Mouse (Mus musculus): ENCODE measurements around the gene Copb1. TPM values are rescaled to one million over a fixed set of nuclear protein-coding genes. Genes with fewer than 3 reads are reported as not detected.

The Copb1 gene
- polyA plus RNA-seq, 2 experiments, result 28.1 to 48.9 TPM

GRCm38 (mm10) chr7:114192581-114192980 lies 61.9 kb downstream of the Copb1 start:
- no peak for ATAC-seq (ENCODE audit: insufficient read depth)
- TF ChIP-seq EP300 (IDR thresholded peaks at IDR 0.05; ENCODE audit: low read depth) (no peak), CTCF (IDR thresholded peaks at IDR 0.05; ENCODE audit: low read depth) (no peak)
- 42% methylated on average over 3 of the region's 3 CpGs for WGBS (ENCODE audit: insufficient replicate concordance)
- Histone ChIP-seq H3K4me1 (replicated peaks; ENCODE audit: control insufficient read depth in 2 of 2, insufficient read depth in 2 of 2, low read length in 1 of 2) (0 out of 4 replicates have a peak, but pooled peaks cover 0 to 2% of the 10 kb centered on the region in 2 experiments), H3K36me3 (replicated peaks; ENCODE audit: control insufficient read depth, insufficient read depth, low read depth) (no peaks in the 10 kb centered on the region), H3K9ac (replicated peaks) (no peak overlapping the region), H3K4me2 (ENCODE audit: low read depth) (no peak overlapping the region), H3K4me3 (ENCODE audit: insufficient read depth in 1 of 2, low read depth in 2 of 2, low read length in 2 of 2) (no peak overlapping the region), H3K9me3 (ENCODE audit: control insufficient read depth, low read length) (no peaks in the 10 kb centered on the region), H3K27ac (no peak overlapping the region), H3K27me3 (ENCODE audit: control insufficient read depth, insufficient read depth, low read length) (no peaks in the 10 kb centered on the region)
- no peak for DNase-seq (ENCODE audit: low read depth in 3 of 3, low spot score in 3 of 3)

- Histone ChIP-seq H3K36me3 (replicated peaks; ENCODE audit: control insufficient read depth, insufficient read depth, low read depth) (no peaks in the 10 kb centered on the region), H3K27ac (no peak overlapping the region), H3K4me1 (replicated peaks; ENCODE audit: control insufficient read depth in 2 of 2, insufficient read depth in 2 of 2, low read length in 1 of 2) (peaks cover 0 to 3% of the 10 kb centered on the region in 2 experiments; a peak in 1 of 4 replicates), H3K27me3 (ENCODE audit: control insufficient read depth, insufficient read depth, low read length) (no peaks in the 10 kb centered on the region), H3K4me3 (ENCODE audit: insufficient read depth in 1 of 2, low read depth in 2 of 2, low read length in 2 of 2) (no peak overlapping the region), H3K9ac (replicated peaks) (no peak overlapping the region), H3K9me3 (ENCODE audit: control insufficient read depth, low read length) (no peaks in the 10 kb centered on the region), H3K4me2 (ENCODE audit: low read depth) (no peak overlapping the region)
- no peak for DNase-seq (ENCODE audit: low read depth in 3 of 3, low spot score in 3 of 3)
- TF ChIP-seq EP300 (IDR thresholded peaks at IDR 0.05; ENCODE audit: low read depth) (no peak), CTCF (IDR thresholded peaks at IDR 0.05; ENCODE audit: low read depth) (no peak)
- 66% methylated on average over 6 of the region's 6 CpGs for WGBS (ENCODE audit: insufficient replicate concordance)
- ATAC-seq (ENCODE audit: insufficient read depth), result no peak
Observed at GRCm38 (mm10) chr7:114183416-114183815, 71.1 kb downstream of the Copb1 start.

GRCm38 (mm10) chr7:114182708-114183107 lies 71.8 kb downstream of the Copb1 start:
- Histone ChIP-seq H3K4me2 (ENCODE audit: low read depth) (no peak overlapping the region), H3K9ac (replicated peaks) (no peak overlapping the region), H3K36me3 (replicated peaks; ENCODE audit: control insufficient read depth, insufficient read depth, low read depth) (no peaks in the 10 kb centered on the region), H3K4me1 (replicated peaks; ENCODE audit: control insufficient read depth in 2 of 2, insufficient read depth in 2 of 2, low read length in 1 of 2) (peaks cover 0 to 3% of the 10 kb centered on the region in 2 experiments; a peak in 1 of 4 replicates), H3K9me3 (ENCODE audit: control insufficient read depth, low read length) (no peaks in the 10 kb centered on the region), H3K27ac (no peak overlapping the region), H3K27me3 (ENCODE audit: control insufficient read depth, insufficient read depth, low read length) (no peaks in the 10 kb centered on the region), H3K4me3 (ENCODE audit: insufficient read depth in 1 of 2, low read depth in 2 of 2, low read length in 2 of 2) (no peak overlapping the region)
- TF ChIP-seq CTCF (IDR thresholded peaks at IDR 0.05; ENCODE audit: low read depth) (no peak), EP300 (IDR thresholded peaks at IDR 0.05; ENCODE audit: low read depth) (no peak)
- DNase-seq (ENCODE audit: low read depth in 3 of 3, low spot score in 3 of 3) (no peak), ATAC-seq (ENCODE audit: insufficient read depth) (no peak)
- WGBS (ENCODE audit: insufficient replicate concordance), result 54% methylated on average over 3 of the region's 3 CpGs

- no peak for TF ChIP-seq EP300 (IDR thresholded peaks at IDR 0.05; ENCODE audit: low read depth)
- no peak for TF ChIP-seq CTCF (IDR thresholded peaks at IDR 0.05; ENCODE audit: low read depth)
- Histone ChIP-seq H3K36me3 (replicated peaks; ENCODE audit: control insufficient read depth, insufficient read depth, low read depth) (no peaks in the 10 kb centered on the region), H3K27me3 (ENCODE audit: control insufficient read depth, insufficient read depth, low read length) (no peaks in the 10 kb centered on the region), H3K9me3 (ENCODE audit: control insufficient read depth, low read length) (no peaks in the 10 kb centered on the region), H3K9ac (replicated peaks) (no peak overlapping the region), H3K4me3 (ENCODE audit: insufficient read depth in 1 of 2, low read depth in 2 of 2, low read length in 2 of 2) (no peak overlapping the region), H3K27ac (no peak overlapping the region), H3K4me2 (ENCODE audit: low read depth) (no peak overlapping the region), H3K4me1 (replicated peaks; ENCODE audit: control insufficient read depth in 2 of 2, insufficient read depth in 2 of 2, low read length in 1 of 2) (peaks cover 0 to 6% of the 10 kb centered on the region in 2 experiments; a peak in 2 of 4 replicates)
- DNase-seq (ENCODE audit: low read depth in 3 of 3, low spot score in 3 of 3) (no peak), ATAC-seq (ENCODE audit: insufficient read depth) (no peak)
- WGBS (ENCODE audit: insufficient replicate concordance), result 35% methylated on average over 5 of the region's 5 CpGs
Observed at GRCm38 (mm10) chr7:114181391-114181790, 73.1 kb downstream of the Copb1 start.

- Histone ChIP-seq H3K36me3 (replicated peaks; ENCODE audit: control insufficient read depth, insufficient read depth, low read depth) (no peaks in the 10 kb centered on the region), H3K4me3 (ENCODE audit: insufficient read depth in 1 of 2, low read depth in 2 of 2, low read length in 2 of 2) (no peak overlapping the region), H3K4me2 (ENCODE audit: low read depth) (no peak overlapping the region), H3K4me1 (replicated peaks; ENCODE audit: control insufficient read depth in 2 of 2, insufficient read depth in 2 of 2, low read length in 1 of 2) (peaks cover 0 to 5% of the 10 kb centered on the region in 2 experiments; a peak in 2 of 4 replicates), H3K27me3 (ENCODE audit: control insufficient read depth, insufficient read depth, low read length) (no peaks in the 10 kb centered on the region), H3K9ac (replicated peaks) (no peak overlapping the region), H3K9me3 (ENCODE audit: control insufficient read depth, low read length) (no peaks in the 10 kb centered on the region), H3K27ac (no peak overlapping the region)
- no peak for DNase-seq (ENCODE audit: low read depth in 3 of 3, low spot score in 3 of 3)
- WGBS (ENCODE audit: insufficient replicate concordance), result 8% methylated on average over 2 of the region's 2 CpGs
- TF ChIP-seq EP300 (IDR thresholded peaks at IDR 0.05; ENCODE audit: low read depth) (no peak), CTCF (IDR thresholded peaks at IDR 0.05; ENCODE audit: low read depth) (no peak)
- no peak for ATAC-seq (ENCODE audit: insufficient read depth)
Observed at GRCm38 (mm10) chr7:114176588-114176987, 77.9 kb downstream of the Copb1 start.

All from liver, embryonic 14.5 days (tissue).